In the genomic region with DNA sequence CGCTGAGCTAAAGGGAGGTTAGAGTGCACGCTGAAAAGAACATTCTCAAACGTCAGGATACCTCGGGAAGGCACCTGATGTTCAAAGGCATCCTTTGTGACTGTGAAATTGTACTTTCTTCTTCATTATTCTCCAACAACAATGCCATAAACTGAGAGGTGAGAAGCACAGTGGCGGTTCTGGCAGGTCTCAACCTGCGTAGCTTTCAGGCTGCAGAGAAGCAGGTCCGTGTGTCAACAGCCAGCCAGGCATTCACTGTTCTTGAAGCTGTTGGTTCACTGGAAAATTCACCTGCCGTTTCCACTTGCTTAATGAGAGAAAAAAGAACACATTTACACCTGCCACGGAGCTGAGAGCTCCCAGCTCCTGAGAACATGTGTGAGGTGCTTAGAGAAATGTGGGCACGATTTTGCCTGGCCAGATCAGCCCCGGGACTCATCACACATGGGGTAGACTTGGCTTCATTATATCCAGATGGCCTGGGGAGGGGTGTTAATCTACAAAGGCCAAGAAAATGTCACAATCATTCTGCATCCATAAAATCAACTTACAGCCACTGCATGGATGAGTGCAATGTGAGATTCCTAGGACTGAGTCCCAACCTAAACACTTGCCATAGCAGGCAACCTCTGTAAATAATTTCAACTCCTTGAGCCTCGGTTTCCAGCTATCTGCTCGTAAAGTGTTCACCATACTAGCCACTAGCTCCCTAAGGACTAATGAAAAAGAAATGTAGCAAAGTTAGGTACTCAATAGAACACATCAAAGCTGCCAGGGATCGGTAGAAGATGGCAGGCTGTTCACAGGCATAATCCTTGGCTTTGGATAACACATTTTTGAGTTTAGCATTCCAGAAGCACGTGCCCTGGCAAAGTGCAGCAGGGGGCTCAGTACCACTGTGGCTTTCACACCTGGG, we compare ENCODE assay signal across 14 mouse cellular contexts.
DNase-seq lines count a peak whose midpoint lies in the region; ATAC-seq lines count a peak whose summit lies in the region.
"Had no signal": no experiment of that assay in that cellular context is flagged by ENCODE, and none has a peak within 500 bp of the region (broad histone marks: within the 10 kb centered on the region; RNA-seq: fewer than 3 reads in every experiment).

No protein-coding gene starts in this region.

- H3K9me3 ChIP-seq in hindbrain, embryonic 14.5 days (ENCODE audit: control insufficient read depth, low read length), result no peaks in the 10 kb centered on the region
- H3K9me3 ChIP-seq in hindbrain, embryonic 12.5 days (replicated peaks), result no peaks in the 10 kb centered on the region
- H3K9me3 ChIP-seq in limb, embryonic 10.5 days (replicated peaks), result no peaks in the 10 kb centered on the region

- H3K27ac ChIP-seq in hindbrain, embryonic 14.5 days, result peak overlapping the region; percentile 14; the same call in 1 of the 2 replicates
- H3K27ac ChIP-seq in hindbrain, embryonic 12.5 days, result no peak overlapping the region
- no peak overlapping the region for H3K27ac ChIP-seq in limb, embryonic 10.5 days

- no peak overlapping the region for H3K9ac ChIP-seq in hindbrain, embryonic 14.5 days
- no peak overlapping the region for H3K9ac ChIP-seq in hindbrain, embryonic 12.5 days

- 0 out of 2 replicates have a peak, but pooled peaks cover 3% of the 10 kb centered on the region for H3K4me1 ChIP-seq in hindbrain, embryonic 14.5 days (replicated peaks; ENCODE audit: control insufficient read depth, insufficient read depth, low read length)
- H3K4me1 ChIP-seq in hindbrain, embryonic 12.5 days, result no peaks in the 10 kb centered on the region
- H3K4me1 ChIP-seq in limb, embryonic 10.5 days, result peaks cover 17% of the 10 kb centered on the region

- H3K36me3 ChIP-seq in hindbrain, embryonic 14.5 days (replicated peaks; ENCODE audit: control insufficient read depth, insufficient read depth), result no peaks in the 10 kb centered on the region
- no peaks in the 10 kb centered on the region for H3K36me3 ChIP-seq in hindbrain, embryonic 12.5 days
- H3K36me3 ChIP-seq in limb, embryonic 10.5 days, result no peaks in the 10 kb centered on the region

- H3K4me3 ChIP-seq in hindbrain, embryonic 14.5 days (replicated peaks; ENCODE audit: low read length), result no peak overlapping the region
- no peak overlapping the region for H3K4me3 ChIP-seq in hindbrain, embryonic 12.5 days
- no peak overlapping the region for H3K4me3 ChIP-seq in limb, embryonic 10.5 days

- no peaks in the 10 kb centered on the region for H3K27me3 ChIP-seq in hindbrain, embryonic 14.5 days (ENCODE audit: control insufficient read depth, insufficient read depth, low read length)
- no peaks in the 10 kb centered on the region for H3K27me3 ChIP-seq in hindbrain, embryonic 12.5 days
- peaks cover 5% of the 10 kb centered on the region; the same call in 1 of the 2 replicates for H3K27me3 ChIP-seq in limb, embryonic 10.5 days (ENCODE audit: low read depth, poor library complexity, severe bottlenecking)
- H3K27me3 ChIP-seq: CH12.LX had no signal

- no peak for ATAC-seq in hindbrain, embryonic 14.5 days (ENCODE audit: low FRiP score)
- ATAC-seq in hindbrain, embryonic 12.5 days (ENCODE audit: low FRiP score), result no peak

- no peak overlapping the region for H3K4me2 ChIP-seq in hindbrain, embryonic 14.5 days (replicated peaks)
- H3K4me2 ChIP-seq in hindbrain, embryonic 12.5 days (replicated peaks), result no peak overlapping the region

- peak; percentile 6 for DNase-seq in cerebellum, adult 11-12 months
- no peak for DNase-seq in cerebellum, adult 11 months
- DNase-seq in hindbrain, embryonic 14.5 days (ENCODE audit: low spot score), result peak; percentile 38
- peak; percentile 17 to 19 for DNase-seq in cerebellum, postnatal 25 days
- peak; percentile 37 for DNase-seq in limb, embryonic 10.5 days (ENCODE audit: low spot score)
- no peak for DNase-seq in kidney, postnatal 25 days
- no peak for DNase-seq in ovary, adult 18-20 months (ENCODE audit: low spot score)
- DNase-seq: heart, postnatal 14 days; kidney, adult 18-20 months; right cerebral cortex, adult 18-20 months; spleen, adult 18-20 months; thymus, postnatal 36 days had no signal

- 56% methylated on average over 15 of the region's 15 CpGs for WGBS in hindbrain, embryonic 14.5 days
- WGBS in hindbrain, embryonic 12.5 days, result 70% methylated on average over 15 of the region's 15 CpGs
- 64% methylated on average over 15 of the region's 15 CpGs for WGBS in limb, embryonic 10.5 days

Comparison
In these comparisons a context has a peak if more than half of its experiments do, and no peak if none do; other contexts are left out.
1. DNase-seq: peak in cerebellum, adult 11-12 months (single experiment), hindbrain, embryonic 14.5 days (single experiment), cerebellum, postnatal 25 days (2 of 2) and limb, embryonic 10.5 days (single experiment); none in cerebellum, adult 11 months (single experiment), kidney, postnatal 25 days (0 of 2) and ovary, adult 18-20 months (single experiment).